Mouse (Mus musculus) E14TG2a.4 (cell line): ENCODE measurements around the gene Rbm26.

Source experiments
- CTCF ChIP-seq: conservative IDR thresholded peaks from 2 replicates; pipeline ENCODE4 v1.5.1; 2014; ENCODE audit warnings: low read length
- NANOG ChIP-seq: IDR thresholded peaks from 2 replicates; pipeline ENCODE4 v1.6.1; 2014; ENCODE audit warnings: borderline replicate concordance, low read length, mixed read lengths
- POU5F1 ChIP-seq: IDR thresholded peaks from 2 replicates; pipeline ENCODE4 v1.6.1; 2014; ENCODE audit warnings: low read length, borderline replicate concordance

DNA sequence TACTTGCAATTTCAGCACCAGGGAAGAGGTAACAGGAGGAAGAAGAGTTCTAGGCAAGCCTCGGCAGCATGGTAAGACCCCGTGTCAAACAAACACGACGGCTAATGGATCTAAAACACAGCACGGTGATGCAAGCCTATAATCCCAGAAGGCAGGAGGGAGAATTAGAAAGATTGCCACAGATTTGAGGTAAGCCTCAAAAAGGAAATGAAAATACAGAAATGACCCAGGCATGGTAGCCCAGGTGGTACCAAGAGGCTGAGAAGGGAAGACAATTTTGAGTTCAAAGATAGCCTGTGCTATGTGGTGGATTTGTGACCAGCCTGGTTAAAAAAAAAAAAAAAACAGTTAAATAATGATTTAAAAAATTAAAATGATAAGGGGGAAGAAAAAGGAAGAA lies 109.1 kb downstream of the Rbm26 start:
- no peak for TF ChIP-seq CTCF
- no peak for TF ChIP-seq NANOG
- no peak for TF ChIP-seq POU5F1
